Mouse (Mus musculus) adrenal gland, postnatal 14 days (tissue): ENCODE results near the gene Ergic1. TPM values are rescaled to one million over a fixed set of nuclear protein-coding genes. Genes with fewer than 3 reads are reported as not detected.

ENCODE experiments used
- DNase-seq: peaks from one replicate; pipeline ENCODE4 v3.0.0; 2021; ENCODE audit warnings: mixed read lengths
- total RNA-seq: library from RNA; stranded (reverse); gene quantifications from 2 replicates; pipeline ENCODE4 v1.2.3, GENCODE M21; 2021

Gene Ergic1
- total RNA-seq, 1 experiment from 2014 or later = 143 TPM

GRCm38 (mm10) chr17:26628479-26628878, 67.2 kb downstream of the Ergic1 start:
- peak; percentile 5 for DNase-seq

GRCm38 (mm10) chr17:26628936-26629335, 67.6 kb downstream of the Ergic1 start:
- peak; percentile 16 for DNase-seq

- peak; percentile 13 for DNase-seq
These were observed 70.6 kb downstream of the Ergic1 start for GRCm38 (mm10) chr17:26631811-26632327.

GRCm38 (mm10) chr17:26633186-26633585, 71.9 kb downstream of the Ergic1 start:
- no peak for DNase-seq

GRCm38 (mm10) chr17:26633926-26634325, 72.6 kb downstream of the Ergic1 start:
- DNase-seq = no peak

- DNase-seq = no peak
These were observed 73.2 kb downstream of the Ergic1 start for GRCm38 (mm10) chr17:26634539-26634938.

- DNase-seq = peak; percentile 3
These were observed 74.7 kb downstream of the Ergic1 start for GRCm38 (mm10) chr17:26635951-26636350.

- DNase-seq = peak; percentile 61
These were observed 76.6 kb downstream of the Ergic1 start for GRCm38 (mm10) chr17:26637851-26638250.

GRCm38 (mm10) chr17:26638655-26639054, 77.4 kb downstream of the Ergic1 start:
- peak; percentile 92 for DNase-seq

GRCm38 (mm10) chr17:26639791-26640190, 78.5 kb downstream of the Ergic1 start:
- no peak for DNase-seq

- DNase-seq = peak; percentile 45
These were observed 79.0 kb downstream of the Ergic1 start for GRCm38 (mm10) chr17:26640286-26640740.

- no peak for DNase-seq
These were observed 82.2 kb downstream of the Ergic1 start for GRCm38 (mm10) chr17:26643456-26643855.

GRCm38 (mm10) chr17:26643993-26644392, 82.7 kb downstream of the Ergic1 start:
- no peak for DNase-seq

- DNase-seq = no peak
These were observed 83.5 kb downstream of the Ergic1 start for GRCm38 (mm10) chr17:26644509-26645410.

- DNase-seq = no peak
These were observed 84.1 kb downstream of the Ergic1 start for GRCm38 (mm10) chr17:26645411-26645854.

- peak; percentile 41 for DNase-seq
These were observed 86.0 kb downstream of the Ergic1 start for GRCm38 (mm10) chr17:26647283-26647682.

- DNase-seq = peak; percentile 23
These were observed 88.3 kb downstream of the Ergic1 start for GRCm38 (mm10) chr17:26649565-26649964.

- peak; percentile 10 for DNase-seq
These were observed 89.4 kb downstream of the Ergic1 start for GRCm38 (mm10) chr17:26650451-26651363.

GRCm38 (mm10) chr17:26658854-26659572, 97.7 kb downstream of the Ergic1 start:
- DNase-seq = peak; percentile 17

GRCm38 (mm10) chr17:26659573-26659915, 98.3 kb downstream of the Ergic1 start:
- DNase-seq = peak; percentile 3

- DNase-seq = peak; percentile 89
These were observed 99.1 kb downstream of the Ergic1 start for GRCm38 (mm10) chr17:26660192-26660912.
